Mouse (Mus musculus) myocyte (in vitro differentiated cells): ENCODE results near the gene Cklf. TPM values are rescaled to one million over a fixed set of nuclear protein-coding genes. Genes with fewer than 3 reads are reported as not detected.

Experiments used
- H3K27me3 ChIP-seq: one replicate; pipeline ENCODE4 v1.6.1; 2011; ENCODE audit not compliant: control insufficient read depth, insufficient read depth, insufficient read length
- H3K36me3 ChIP-seq: one replicate; pipeline ENCODE4 v1.6.1; 2011; ENCODE audit not compliant: control insufficient read depth, insufficient read depth
- H3K4me2 ChIP-seq: one replicate; pipeline ENCODE4 v1.6.1; 2011; ENCODE audit warnings: low read depth, control low read depth
- H3K4me3 ChIP-seq: one replicate; pipeline ENCODE4 v1.5.1; 2011; ENCODE audit warnings: mild to moderate bottlenecking, control low read depth, moderate library complexity
- H3K79me2 ChIP-seq: one replicate; pipeline ENCODE4 v1.6.1; 2011; ENCODE audit not compliant: control insufficient read depth, insufficient read depth
- H3ac ChIP-seq: one replicate; pipeline ENCODE4 v1.6.1; 2011; ENCODE audit not compliant: control insufficient read depth, insufficient read length
- CEBPB ChIP-seq: IDR thresholded peaks from 2 replicates; pipeline ENCODE4 v1.6.1; 2011; ENCODE audit warnings: mild to moderate bottlenecking, moderate library complexity; ENCODE audit not compliant: poor library complexity, insufficient read depth, severe bottlenecking
- E2F4 ChIP-seq: IDR thresholded peaks from one replicate; pipeline ENCODE4 v1.6.1; 2011; ENCODE audit warnings: mild to moderate bottlenecking, control low read depth, moderate library complexity; ENCODE audit not compliant: insufficient read depth
- MAX ChIP-seq: IDR thresholded peaks from one replicate; pipeline ENCODE4 v1.6.1; 2011; ENCODE audit warnings: low read depth, mild to moderate bottlenecking, control low read depth
- MYOD1 ChIP-seq, 3 experiments: IDR thresholded peaks; one replicate each; pipeline ENCODE4 v1.6.1; 2011; ENCODE audit warnings: control low read depth in 2 of 3, low read depth in 2 of 3, mild to moderate bottlenecking in 2 of 3, moderate library complexity in 1 of 3; ENCODE audit not compliant: insufficient read length in 2 of 3, control insufficient read depth in 1 of 3
- MYOG ChIP-seq, 3 experiments: IDR thresholded peaks; one replicate each; pipeline ENCODE4 v1.6.1; 2011; ENCODE audit warnings: control low read depth in 2 of 3, low read depth in 2 of 3, mild to moderate bottlenecking in 2 of 3; ENCODE audit not compliant: insufficient read length in 2 of 3, control insufficient read depth in 1 of 3, insufficient read depth in 1 of 3
- POLR2A ChIP-seq: IDR thresholded peaks from one replicate; pipeline ENCODE4 v1.6.1; 2011; ENCODE audit warnings: low read depth, mild to moderate bottlenecking, control low read depth, moderate library complexity; ENCODE audit not compliant: insufficient read length
- POLR2AphosphoS2 ChIP-seq: IDR thresholded peaks from one replicate; pipeline ENCODE4 v1.6.1; 2011; ENCODE audit warnings: low read depth, control low read depth; ENCODE audit not compliant: insufficient read length
- REST ChIP-seq: IDR thresholded peaks from one replicate; pipeline ENCODE4 v1.6.1; 2011; ENCODE audit warnings: mild to moderate bottlenecking, control low read depth, moderate library complexity; ENCODE audit not compliant: insufficient read depth, insufficient read length
- SRF ChIP-seq: IDR thresholded peaks from one replicate; pipeline ENCODE4 v1.6.1; 2011; ENCODE audit warnings: low read depth; ENCODE audit not compliant: control insufficient read depth, insufficient read length
- TCF12 ChIP-seq: IDR thresholded peaks from one replicate; pipeline ENCODE4 v1.6.1; 2011; ENCODE audit warnings: mild to moderate bottlenecking, control low read depth; ENCODE audit not compliant: poor library complexity, insufficient read depth, severe bottlenecking
- TCF3 ChIP-seq: IDR thresholded peaks from one replicate; pipeline ENCODE4 v1.6.1; 2011; ENCODE audit warnings: low read depth, control low read depth; ENCODE audit not compliant: insufficient read length
- USF1 ChIP-seq: IDR thresholded peaks from one replicate; pipeline ENCODE4 v1.6.1; 2011; ENCODE audit warnings: low read depth, mild to moderate bottlenecking, control low read depth, moderate library complexity
- polyA plus RNA-seq: library from polyadenylated mRNA; unstranded; fragments of >200 nt; fragmentation: generic; extraction: Trizol; gene quantifications from one replicate; pipeline ENCODE4 v1.2.1, GENCODE M21; 2012; ENCODE audit warnings: missing spikeins

Gene Cklf
- polyA plus RNA-seq, 1 experiment = 12.2 TPM

DNA sequence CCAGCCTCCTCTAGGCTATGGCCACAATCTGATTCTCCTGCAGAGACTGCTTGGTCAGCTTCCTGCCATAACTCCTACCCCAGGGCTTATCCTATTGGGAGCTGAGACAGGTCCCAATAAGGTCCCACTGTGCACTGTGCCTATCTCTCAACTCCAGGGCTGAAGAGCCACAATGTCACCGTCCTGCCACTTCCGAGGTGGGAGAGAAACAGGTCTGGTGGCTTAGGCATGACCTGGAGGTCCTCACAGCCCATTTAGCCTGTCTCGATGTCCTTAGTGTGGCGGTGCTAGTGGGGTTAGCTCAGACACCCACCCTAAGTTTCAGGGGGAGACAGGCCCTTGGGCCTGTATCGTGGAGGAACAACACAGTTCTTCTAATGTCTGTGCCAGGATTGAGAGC, 33.1 kb upstream of the Cklf start:
- H3K4me3 ChIP-seq = no peak overlapping the region
- H3K36me3 ChIP-seq = no peaks in the 10 kb centered on the region
- no peak for TF ChIP-seq MYOG (IDR thresholded peaks at IDR 0.05; ENCODE audit: control insufficient read depth in 1 of 3, insufficient read depth in 1 of 3, insufficient read length in 2 of 3, low read depth in 2 of 3)
- no peak for TF ChIP-seq TCF3
- no peak for TF ChIP-seq POLR2A
- TF ChIP-seq TCF12 = no peak
- no peak for TF ChIP-seq POLR2AphosphoS2
- no peak for TF ChIP-seq MYOD1 (IDR thresholded peaks at IDR 0.05; ENCODE audit: control insufficient read depth in 1 of 3, insufficient read length in 2 of 3, low read depth in 2 of 3)
- TF ChIP-seq USF1 = no peak
- TF ChIP-seq CEBPB = no peak
- TF ChIP-seq REST = no peak
- no peak for TF ChIP-seq MAX
- TF ChIP-seq E2F4 = no peak
- no peak for TF ChIP-seq SRF
- H3K27me3 ChIP-seq = no peaks in the 10 kb centered on the region
- H3K4me2 ChIP-seq = no peak overlapping the region
- H3ac ChIP-seq = no peak overlapping the region
- H3K79me2 ChIP-seq = no peaks in the 10 kb centered on the region

DNA sequence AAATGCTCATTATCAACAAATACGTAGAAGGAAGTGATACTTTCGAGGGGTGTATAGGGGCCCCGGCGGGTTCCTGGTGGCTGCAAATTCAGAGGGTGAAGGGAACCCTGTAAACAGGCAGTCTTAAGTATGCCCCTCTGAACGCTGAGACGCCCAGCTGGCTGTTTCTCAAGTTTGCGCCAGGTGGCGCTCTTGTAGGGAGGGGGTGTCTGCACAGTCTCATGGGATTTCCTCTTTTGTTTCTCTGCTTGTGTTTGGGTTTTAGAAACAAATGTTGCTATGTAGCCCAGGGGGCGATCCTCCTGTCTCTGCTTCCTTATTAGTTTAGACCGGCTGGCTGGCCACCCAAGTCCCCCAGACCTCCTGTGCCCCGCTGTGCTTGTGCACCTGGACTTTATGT, 31.6 kb upstream of the Cklf start:
- H3K4me2 ChIP-seq = no peak overlapping the region
- no peaks in the 10 kb centered on the region for H3K36me3 ChIP-seq
- no peak overlapping the region for H3ac ChIP-seq
- H3K27me3 ChIP-seq = no peaks in the 10 kb centered on the region
- no peak overlapping the region for H3K4me3 ChIP-seq
- no peaks in the 10 kb centered on the region for H3K79me2 ChIP-seq
- TF ChIP-seq E2F4 = no peak
- TF ChIP-seq SRF = no peak
- TF ChIP-seq TCF3 = no peak
- TF ChIP-seq POLR2AphosphoS2 = no peak
- TF ChIP-seq POLR2A = no peak
- no peak for TF ChIP-seq REST
- TF ChIP-seq CEBPB = no peak
- no peak for TF ChIP-seq USF1
- TF ChIP-seq MYOG (IDR thresholded peaks at IDR 0.05; ENCODE audit: control insufficient read depth in 1 of 3, insufficient read depth in 1 of 3, insufficient read length in 2 of 3, low read depth in 2 of 3) = no peak
- no peak for TF ChIP-seq MAX
- no peak for TF ChIP-seq MYOD1 (IDR thresholded peaks at IDR 0.05; ENCODE audit: control insufficient read depth in 1 of 3, insufficient read length in 2 of 3, low read depth in 2 of 3)
- no peak for TF ChIP-seq TCF12

DNA sequence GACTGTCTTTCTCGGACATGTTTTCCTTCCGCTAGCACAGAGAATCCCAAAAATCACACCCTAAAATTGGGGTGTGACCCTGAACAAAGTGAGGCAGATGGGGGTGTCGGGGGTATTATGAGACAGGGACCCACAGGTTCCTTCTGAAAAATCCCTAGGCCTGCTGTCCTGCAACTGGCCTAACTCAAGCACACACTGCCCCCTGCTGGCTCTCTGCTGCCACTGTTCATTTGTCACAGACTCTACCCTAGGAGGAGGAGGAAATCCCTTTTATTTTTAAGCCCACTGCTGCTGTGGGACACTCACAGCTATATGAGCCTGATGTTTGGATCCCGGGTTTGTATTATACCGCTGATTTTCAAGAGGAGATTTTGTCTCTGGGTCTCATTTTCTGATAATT, 30.9 kb upstream of the Cklf start:
- no peak for TF ChIP-seq CEBPB
- TF ChIP-seq USF1 = no peak
- H3K4me3 ChIP-seq = no peak overlapping the region
- no peaks in the 10 kb centered on the region for H3K79me2 ChIP-seq
- H3K4me2 ChIP-seq = no peak overlapping the region
- no peaks in the 10 kb centered on the region for H3K27me3 ChIP-seq
- H3ac ChIP-seq = no peak overlapping the region
- no peaks in the 10 kb centered on the region for H3K36me3 ChIP-seq

DNA sequence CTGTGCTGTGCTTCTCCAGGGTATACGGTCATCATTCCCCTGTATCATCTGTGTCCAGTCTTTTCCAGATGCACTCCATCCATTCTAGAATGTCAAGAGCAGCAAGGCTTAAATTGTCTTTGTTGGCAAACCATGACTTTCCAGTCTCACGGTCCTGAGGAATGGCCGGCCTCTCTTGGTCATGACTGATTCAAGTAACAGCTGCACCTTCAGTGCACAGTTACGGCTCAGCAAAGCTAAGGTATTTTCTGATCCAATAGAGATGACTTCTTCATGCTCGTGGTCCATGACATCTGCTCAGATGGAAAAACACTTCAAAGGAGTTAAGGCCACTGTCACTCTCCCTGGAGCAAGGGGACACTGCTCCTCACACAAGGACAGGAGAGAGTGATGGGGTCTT, 23.6 kb upstream of the Cklf start:
- no peaks in the 10 kb centered on the region for H3K27me3 ChIP-seq
- no peak overlapping the region for H3K4me3 ChIP-seq
- no peak for TF ChIP-seq REST
- TF ChIP-seq MAX = no peak
- no peak for TF ChIP-seq SRF
- no peak for TF ChIP-seq MYOD1 (IDR thresholded peaks at IDR 0.05; ENCODE audit: control insufficient read depth in 1 of 3, insufficient read length in 2 of 3, low read depth in 2 of 3)
- TF ChIP-seq POLR2AphosphoS2 = no peak
- no peak for TF ChIP-seq POLR2A
- no peak for TF ChIP-seq TCF12
- TF ChIP-seq USF1 = no peak
- TF ChIP-seq CEBPB = no peak
- TF ChIP-seq TCF3 = no peak
- TF ChIP-seq MYOG (IDR thresholded peaks at IDR 0.05; ENCODE audit: control insufficient read depth in 1 of 3, insufficient read depth in 1 of 3, insufficient read length in 2 of 3, low read depth in 2 of 3) = no peak
- TF ChIP-seq E2F4 = no peak
- no peaks in the 10 kb centered on the region for H3K79me2 ChIP-seq
- H3ac ChIP-seq = no peak overlapping the region
- peaks cover 10% of the 10 kb centered on the region for H3K36me3 ChIP-seq
- H3K4me2 ChIP-seq = no peak overlapping the region

DNA sequence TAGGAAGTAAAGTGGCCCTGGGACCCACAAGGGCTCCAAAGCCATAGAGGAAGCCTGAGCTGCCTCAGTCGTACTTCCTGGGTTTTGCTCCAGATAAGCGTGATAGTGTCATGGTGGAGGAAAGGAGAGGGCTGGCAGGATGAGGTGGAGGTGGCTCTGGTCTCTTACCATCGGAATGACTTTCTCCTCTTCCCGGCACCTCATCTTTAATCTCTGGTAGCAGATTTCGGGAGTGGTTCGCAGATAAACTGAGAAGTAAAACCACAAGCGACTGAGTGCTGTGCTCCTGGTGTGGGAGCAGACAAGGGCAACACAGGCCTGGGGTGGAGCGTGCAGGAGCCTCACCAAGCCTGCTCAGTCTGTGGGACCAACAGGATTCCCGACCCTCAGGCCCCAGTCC, 20.3 kb upstream of the Cklf start:
- H3ac ChIP-seq = no peak overlapping the region
- TF ChIP-seq REST (no peak), TCF12 (no peak), SRF (no peak), USF1 (no peak), MYOD1 (IDR thresholded peaks at IDR 0.05; ENCODE audit: control insufficient read depth in 1 of 3, insufficient read length in 2 of 3, low read depth in 2 of 3) (no peak), POLR2A (no peak), MAX (no peak), E2F4 (no peak), POLR2AphosphoS2 (no peak), MYOG (IDR thresholded peaks at IDR 0.05; ENCODE audit: control insufficient read depth in 1 of 3, insufficient read depth in 1 of 3, insufficient read length in 2 of 3, low read depth in 2 of 3) (no peak), TCF3 (no peak), CEBPB (no peak)
- H3K4me3 ChIP-seq = no peak overlapping the region
- no peaks in the 10 kb centered on the region for H3K27me3 ChIP-seq
- H3K36me3 ChIP-seq = peaks cover 22% of the 10 kb centered on the region
- no peaks in the 10 kb centered on the region for H3K79me2 ChIP-seq
- H3K4me2 ChIP-seq = no peak overlapping the region
